Mouse (Mus musculus) stomach, postnatal 0 days (tissue): ENCODE results near the gene Gm26657.

Experiments used
- CTCF ChIP-seq: IDR thresholded peaks from 2 replicates; pipeline ENCODE4 v1.5.1; 2016; ENCODE audit warnings: antibody characterized with exemption, low read depth, mild to moderate bottlenecking, moderate library complexity
- EP300 ChIP-seq: optimal IDR thresholded peaks from 2 replicates; pipeline ENCODE3; 2016; ENCODE audit warnings: antibody characterized with exemption

DNA sequence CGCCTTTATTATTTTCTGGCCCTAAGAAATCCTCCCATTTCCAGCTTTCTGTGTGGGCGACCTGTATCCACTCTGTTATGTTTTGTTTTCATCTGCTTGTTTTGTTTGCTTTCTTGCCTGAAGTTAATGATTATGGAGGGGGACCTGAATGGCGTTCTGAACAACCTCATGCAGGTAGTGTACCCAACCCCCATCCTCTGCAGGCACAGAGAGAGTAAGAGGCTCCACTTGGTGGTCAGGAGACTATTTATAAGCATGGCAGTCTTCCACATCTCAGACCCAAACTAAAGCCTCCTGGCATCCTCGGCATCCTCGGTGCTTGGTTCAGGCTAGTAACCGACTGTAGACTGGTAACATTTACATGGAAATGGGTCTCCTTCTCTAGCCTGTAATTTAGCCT, 17.5 kb upstream of the Gm26657 start:
- TF ChIP-seq EP300 (no peak), CTCF (no peak)
